Mouse (Mus musculus): ENCODE results near the gene Gdf10.

The Gdf10 gene

DNA sequence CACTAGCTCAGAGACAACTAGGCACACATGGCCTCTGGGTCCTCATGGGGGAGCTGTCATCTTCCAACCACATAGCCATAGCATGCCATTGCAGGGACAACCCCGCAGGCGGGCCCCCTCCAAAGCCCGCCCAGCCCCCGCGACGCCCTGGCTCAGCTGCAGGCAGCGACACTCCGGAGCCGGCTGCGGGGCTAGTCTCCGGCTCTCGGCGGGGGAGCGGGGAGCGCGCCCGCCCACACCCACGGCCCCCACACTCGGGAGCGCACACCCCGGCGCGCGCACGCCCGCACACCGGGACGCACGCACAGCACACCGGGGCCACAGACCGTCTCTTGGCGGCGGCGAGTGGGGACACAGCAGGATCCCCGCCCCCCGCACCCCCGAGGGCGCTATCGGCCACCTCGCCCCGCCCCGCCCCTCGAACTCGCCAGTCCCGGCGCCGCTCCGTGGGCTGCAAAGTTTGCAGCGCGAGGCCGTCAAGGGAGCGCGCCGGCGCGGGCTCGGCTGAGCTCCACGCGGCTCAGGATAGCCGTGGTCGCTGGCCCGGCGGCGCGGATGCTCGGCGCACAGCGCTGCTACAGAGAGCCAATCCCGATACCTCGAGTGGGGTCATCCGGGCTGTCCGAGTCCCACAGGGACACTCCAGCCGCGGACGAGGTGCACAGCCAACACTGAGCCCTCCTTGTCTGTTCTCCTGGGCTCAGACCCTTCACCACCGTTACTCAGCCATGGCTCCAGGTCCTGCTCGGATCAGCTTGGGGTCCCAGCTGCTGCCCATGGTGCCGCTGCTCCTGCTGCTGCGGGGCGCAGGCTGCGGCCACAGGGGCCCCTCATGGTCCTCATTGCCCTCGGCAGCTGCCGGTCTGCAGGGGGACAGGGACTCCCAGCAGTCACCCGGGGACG, at the start of gene Gdf10:
TSS of gene Gdf10 (plus strand) at position 420 of the 903 bp plus-strand sequence.
- no peak for DNase-seq (ENCODE audit: low spot score)

DNA sequence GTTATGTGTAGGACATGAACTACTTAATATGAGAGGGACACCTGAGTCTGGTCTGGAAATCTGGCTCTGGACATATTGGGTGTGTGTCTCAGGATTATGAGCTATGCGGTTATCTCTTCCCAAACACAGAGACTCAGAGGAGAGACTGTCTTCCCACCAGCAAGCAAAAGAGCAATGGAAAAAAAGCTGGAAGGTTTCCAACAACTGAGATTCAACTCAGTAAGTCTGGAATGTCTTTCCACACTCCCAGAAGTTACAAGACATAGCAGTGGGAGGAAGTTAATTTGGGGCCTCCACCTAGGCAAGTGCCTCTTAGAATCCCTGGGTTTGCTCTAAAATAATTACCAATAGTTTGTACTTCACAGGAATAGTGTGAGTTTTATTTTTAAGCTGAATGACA, 44.6 kb upstream of the Gdf10 start:
- no peak for DNase-seq (ENCODE audit: low spot score)

DNA sequence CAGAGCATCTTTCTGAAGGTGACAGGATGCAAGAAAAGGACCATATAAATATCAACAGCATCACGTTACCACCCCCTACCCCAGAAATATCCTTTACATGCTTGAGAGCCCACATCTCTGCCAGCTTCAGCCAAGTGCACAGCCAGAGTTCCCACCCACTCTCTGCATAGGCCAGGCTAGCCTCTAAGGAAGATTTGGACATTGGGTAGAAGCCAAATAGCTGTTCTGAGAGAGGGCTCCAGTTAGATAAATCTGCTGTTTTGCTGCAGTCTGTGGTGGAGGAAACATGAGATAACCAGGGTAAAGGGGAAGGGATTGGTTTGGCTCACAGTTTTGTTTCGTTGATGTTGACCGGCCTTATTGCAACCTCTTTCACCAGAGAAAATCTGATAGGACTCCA, 43.2 kb upstream of the Gdf10 start:
- no peak for DNase-seq (ENCODE audit: low spot score)

DNA sequence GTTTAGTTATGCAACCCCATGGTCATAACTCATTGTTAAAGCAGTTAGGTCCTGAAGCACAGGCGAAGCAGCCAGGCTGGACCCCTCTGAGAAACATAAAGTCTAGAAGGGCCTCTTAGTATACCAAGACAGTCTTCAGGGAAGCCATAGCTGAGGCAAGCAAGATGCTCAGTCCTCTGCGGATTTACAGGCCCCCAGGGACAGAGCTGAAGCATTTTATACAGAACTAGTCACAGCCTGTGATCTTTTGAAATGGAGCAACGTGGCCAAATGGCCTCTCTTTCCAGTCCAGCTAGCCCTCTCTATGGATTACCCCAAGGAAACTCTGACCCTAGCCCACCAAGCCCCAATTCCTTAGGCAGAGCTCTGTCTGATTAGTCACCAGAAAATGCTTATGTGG, 41.9 kb upstream of the Gdf10 start:
- DNase-seq (ENCODE audit: low spot score) = no peak

DNA sequence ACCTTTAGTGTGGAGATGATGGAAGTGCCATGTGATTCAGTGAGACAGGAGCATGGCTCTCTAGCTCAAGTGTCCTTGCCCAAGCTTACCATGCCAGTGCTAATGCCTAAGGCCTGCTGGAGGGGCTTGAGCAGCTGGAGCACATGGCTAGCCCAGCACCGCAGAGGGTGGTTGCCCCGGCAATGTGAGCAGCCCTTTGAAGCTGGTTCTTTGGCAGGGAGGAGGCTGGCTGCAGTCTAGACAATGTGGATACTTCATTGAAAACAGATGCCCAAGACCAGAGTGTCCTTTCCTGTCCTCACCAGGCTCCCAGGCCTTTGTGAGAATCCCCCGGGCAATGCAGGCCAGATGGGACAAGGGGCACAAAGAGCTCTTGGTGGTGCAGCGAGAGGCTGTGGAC, 40.3 kb upstream of the Gdf10 start:
- no peak for DNase-seq (ENCODE audit: low spot score)

DNA sequence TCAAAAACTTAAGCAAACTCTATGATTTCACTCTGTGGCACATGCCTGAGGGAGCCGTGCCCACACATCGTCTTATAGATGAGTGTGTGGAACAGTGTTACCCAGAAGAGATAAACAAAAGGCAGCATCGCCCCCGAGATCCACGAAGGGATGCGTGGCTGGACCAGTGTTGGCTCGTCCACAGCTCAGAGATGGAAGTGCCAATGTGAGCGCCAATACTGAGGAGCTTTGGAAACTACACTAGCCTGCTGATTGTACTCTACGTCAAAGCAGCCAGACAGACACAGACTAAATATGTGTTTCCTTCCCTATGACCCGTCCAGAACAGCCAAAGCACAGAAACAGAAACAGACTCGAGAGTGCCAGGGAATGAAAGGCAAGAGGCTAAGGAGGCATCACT, 37.9 kb upstream of the Gdf10 start:
- DNase-seq (ENCODE audit: low spot score) = no peak

DNA sequence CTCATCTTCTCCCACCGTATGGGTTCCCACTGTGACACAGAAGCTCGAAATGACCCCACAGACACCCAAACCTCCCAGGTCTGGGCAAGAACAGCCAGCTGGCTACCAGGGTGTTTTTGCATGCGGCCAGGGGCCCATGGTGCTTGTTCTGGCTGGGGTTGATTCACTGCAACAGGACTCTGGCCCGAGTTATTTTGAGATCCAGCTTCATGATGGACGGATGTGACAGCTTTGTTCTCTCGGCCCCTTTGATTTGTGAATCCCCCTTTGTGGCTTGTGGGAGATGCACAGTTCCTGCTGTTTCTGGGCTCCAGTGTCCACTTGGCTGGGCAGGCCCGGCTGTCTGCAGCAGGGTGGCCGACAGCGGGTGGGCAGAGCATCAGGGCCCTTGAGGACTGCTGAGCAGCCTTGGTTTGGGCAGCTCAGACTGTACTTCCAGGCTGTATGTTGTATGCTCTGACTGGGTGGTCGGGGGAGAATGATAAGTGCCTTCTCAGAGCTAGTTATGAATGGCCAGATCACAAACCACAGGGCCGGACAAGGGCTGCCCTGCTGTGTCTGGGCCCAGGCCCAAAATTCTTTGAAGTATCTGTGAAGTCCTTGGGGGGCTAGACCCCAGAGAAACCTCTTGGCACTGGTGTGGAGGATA, 34.9 kb upstream of the Gdf10 start:
- no peak for DNase-seq (ENCODE audit: low spot score)

DNA sequence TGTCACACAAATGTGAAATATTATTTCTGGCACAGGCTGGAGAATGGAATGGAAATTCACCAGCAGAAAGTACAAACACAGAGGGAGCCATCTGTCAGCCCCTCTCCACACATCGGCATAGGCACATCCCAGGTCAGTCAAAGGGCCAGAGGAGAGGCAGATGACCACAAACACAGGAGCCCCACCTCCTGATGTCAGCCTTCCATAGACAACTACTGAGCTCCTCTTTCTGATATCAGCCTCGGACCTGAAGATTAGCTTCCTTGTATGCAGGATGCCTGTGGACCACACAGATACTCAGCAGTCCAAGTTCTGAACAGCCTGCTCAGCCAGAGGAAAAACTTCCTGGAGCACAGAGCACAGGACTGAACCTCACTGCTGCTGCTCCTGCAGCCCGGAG, 33.4 kb upstream of the Gdf10 start:
- DNase-seq (ENCODE audit: low spot score) = no peak

DNA sequence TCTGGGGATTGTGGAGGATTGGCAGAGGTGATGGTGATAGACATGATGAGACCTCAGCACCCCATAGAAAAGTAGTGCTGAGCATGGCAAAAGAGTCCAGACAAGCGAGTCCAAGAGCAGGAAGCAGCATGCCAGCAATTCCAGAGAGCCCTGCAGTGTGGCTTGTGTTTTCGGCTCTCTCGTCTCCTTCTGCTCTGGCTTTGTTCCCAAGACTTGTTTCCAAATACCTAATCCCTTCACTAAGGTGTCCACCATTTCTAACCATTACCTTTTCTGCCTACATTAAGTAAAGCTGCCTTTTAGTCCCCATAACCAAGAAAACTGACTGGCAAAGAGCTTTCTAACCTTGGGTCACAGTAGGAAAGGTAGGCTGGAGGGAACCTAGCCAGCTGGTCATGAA, 31.9 kb upstream of the Gdf10 start:
- DNase-seq (ENCODE audit: low spot score) = no peak

DNA sequence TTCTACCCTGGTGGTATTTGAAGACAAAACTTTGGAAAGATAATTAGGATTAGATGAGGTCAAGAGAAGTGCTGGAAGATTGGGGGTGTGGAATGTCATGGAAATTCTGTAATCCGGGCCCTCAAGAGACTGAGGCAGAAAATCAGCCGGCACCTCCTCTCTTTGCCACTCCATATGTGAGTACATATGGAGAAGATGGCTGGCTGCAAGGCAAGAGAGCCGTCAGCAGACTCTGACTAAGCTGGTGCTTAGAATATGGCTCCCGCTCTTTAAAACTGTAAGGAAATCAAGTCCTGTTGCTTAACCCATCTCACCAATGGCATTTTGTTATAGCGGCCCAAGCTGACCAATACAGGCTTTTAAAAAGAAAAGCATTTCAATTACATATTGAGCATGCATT, 27.6 kb upstream of the Gdf10 start:
- DNase-seq (ENCODE audit: low spot score) = no peak

DNA sequence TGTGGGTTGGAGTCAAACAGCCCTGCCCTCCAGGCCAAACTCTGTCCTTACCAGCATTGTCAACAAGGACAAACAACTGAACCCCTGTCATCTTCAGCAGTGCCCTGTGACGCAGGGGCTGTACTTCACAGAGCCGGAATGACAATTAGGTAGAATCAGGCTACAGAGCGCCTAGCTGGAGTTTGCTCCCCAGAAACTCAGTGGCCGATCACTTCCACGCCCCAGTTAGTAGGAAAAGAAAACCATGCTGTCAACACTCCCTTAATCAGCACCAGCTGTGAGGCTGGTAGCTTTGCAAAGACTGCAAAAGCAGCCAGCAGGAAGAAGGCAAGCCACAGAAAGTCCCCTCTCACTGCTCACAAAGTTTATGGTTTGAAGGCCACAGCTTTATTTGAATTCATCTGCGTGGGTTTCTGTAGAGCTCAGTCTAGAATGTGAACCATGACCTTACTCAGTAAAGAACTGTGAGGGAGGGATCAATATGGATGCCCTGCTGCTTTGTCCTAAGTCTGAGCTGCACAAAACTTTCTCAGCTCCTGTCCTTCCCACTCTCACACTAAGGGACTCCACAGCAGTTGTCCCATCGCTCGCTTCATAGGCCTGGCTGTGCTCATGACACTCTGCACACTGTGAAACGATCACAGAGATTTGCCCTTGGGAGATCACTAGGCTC, 26.6 kb upstream of the Gdf10 start:
- DNase-seq (ENCODE audit: low spot score) = no peak

DNA sequence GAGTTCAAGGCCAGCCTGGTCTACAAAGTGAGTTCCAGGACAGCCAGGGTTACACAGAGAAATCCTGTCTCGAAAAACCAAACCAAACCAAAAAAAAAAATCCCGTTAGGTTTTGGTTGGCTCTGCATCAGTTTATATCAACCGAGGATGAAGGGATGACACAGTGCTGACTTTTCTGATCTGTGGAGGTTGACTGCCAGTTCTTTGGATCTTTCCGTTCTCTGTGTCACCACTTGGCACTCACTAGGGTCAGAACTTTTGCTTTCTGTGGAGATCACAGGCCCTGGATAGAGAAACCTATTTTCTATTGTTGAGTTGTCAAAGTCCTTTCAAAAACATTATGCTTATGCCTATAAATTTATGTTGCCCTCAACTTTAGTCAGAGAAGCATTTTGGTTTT, 20.6 kb upstream of the Gdf10 start:
- no peak for DNase-seq (ENCODE audit: low spot score)

DNA sequence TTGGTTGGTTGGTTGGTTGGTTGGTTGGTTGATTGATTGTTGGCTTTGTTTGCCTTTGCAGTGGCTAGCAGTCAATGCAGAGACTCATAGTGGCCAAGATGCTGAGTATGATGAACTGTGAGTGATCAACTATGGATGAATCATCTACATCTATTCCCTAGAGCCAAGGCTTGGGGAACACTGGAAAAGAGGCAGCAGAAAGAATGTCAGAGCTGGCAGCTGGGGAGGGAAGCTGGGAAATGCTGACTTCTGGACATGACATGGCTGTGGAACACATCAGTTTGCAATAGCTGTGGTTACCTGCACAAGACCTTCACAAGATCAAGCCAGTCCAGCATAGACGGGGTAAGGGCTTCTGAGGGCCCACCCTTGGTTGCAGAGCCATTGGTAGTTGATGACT, 20.2 kb upstream of the Gdf10 start:
- no peak for DNase-seq (ENCODE audit: low spot score)

DNA sequence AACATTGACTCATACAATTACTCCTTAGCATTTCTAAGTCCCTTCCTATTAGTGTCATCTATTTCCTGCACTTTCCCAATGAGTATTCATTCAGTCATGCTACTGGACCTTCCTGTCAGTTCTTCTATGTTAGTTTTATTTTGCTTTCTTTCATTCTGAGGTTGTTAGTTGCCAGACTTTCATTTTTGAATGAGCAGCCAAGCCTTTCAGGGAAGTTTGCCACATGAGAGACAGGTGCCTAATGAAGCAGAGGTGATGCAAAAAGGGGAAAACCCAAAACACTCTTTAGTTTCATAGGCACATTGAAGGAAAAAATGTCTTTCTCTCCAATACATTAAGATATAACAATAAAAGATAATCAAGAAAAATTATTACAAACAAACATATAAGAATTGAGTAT, 18.5 kb upstream of the Gdf10 start:
- DNase-seq (ENCODE audit: low spot score) = no peak

DNA sequence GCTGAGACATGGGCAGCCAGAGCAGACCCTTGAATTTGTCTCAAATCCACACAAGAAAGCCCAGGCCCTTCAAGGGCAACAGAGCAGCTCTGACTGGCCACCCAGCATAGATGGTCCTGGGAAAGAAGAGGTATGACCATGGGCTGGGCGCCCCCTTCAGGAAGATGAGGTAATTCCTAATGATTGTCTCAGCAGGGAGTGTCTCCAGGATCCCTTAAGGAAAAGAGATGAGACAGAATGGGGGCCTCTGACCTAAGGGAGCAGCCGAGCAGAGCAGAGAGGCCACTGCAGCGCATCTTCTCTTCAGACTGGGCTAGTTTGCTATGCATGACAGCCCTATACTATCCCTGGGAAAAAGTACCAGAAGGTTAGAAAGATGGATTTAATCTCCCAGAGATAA, 9.7 kb upstream of the Gdf10 start:
- no peak for DNase-seq (ENCODE audit: low spot score)

DNA sequence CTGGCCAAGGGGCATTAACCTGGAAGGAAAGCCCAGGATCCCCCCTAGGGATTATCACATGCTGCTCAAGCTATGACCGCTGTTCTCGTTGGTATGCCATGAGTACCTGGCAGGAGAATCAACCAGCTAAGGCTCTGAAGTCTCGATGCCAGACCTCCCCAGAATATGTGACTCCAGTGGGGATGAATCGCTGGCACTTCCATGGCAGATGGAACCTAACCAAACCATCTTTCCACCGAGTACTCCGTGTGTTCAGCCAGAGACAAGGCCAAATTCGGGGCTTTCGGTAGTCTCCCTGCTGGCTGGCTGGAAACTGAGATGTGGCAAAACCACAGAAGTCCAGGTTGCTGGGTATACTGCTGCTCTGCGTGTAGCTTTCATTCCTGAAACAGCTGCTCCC, 9.2 kb upstream of the Gdf10 start:
- no peak for DNase-seq (ENCODE audit: low spot score)

DNA sequence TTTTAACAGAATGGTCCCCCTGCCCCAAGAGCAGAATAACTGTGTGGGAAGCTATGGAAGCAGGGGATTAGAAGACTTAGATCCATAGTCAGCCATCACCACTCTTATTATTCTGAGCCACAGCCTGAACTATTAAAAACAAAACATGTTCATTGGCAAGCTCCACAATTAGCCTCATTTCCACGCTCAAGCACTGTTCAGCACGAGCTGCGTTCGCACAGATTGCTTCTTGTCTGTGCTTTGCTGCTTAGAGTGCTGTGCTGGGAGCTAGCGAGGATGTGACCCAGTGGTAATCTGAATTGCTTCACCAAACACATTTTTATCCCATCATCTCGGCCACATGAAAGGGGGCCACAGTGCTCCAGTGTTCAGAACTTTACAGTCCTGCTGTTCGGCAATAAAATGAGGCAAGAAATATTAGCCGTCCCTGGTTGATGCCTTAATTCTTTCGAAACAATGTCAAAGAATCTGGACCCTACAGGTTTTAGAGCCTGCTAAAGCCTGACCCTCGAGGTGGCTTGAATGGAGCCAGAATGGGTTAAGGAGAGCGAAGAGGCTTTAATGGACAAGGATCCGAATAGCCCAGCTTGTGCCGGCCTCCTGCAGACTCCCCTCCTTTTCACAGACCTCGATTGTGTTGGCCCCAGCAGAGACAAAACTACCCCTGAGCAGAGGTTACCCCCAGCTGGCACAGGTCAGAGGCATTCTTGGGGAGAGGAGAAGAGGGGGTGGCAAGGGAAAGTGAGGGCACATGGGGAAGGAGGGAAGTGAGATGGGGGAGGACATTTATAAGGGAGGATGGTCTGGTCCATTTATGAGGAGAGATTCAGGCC, 2.4 kb upstream of the Gdf10 start:
- no peak for DNase-seq (ENCODE audit: low spot score)

DNA sequence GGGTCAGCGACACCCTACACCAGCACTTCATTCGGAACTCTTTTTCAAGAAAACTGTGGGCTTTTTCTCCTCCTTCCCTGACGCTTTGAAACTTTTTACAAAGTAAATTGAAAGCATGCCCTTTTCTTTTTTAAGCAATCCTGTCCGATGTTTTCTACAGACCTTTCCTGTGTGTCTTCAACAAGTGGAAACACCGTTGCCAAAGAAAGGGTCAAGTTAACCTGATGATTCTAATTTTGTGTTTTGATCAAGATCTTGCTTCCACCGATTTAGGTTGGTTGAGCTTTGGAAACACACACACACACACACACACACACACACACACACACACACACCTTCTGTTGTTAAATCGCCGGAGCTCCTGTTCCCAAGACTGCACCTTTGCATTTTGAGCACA, 618 bp upstream of the Gdf10 start:
- DNase-seq (ENCODE audit: low spot score) = no peak

DNA sequence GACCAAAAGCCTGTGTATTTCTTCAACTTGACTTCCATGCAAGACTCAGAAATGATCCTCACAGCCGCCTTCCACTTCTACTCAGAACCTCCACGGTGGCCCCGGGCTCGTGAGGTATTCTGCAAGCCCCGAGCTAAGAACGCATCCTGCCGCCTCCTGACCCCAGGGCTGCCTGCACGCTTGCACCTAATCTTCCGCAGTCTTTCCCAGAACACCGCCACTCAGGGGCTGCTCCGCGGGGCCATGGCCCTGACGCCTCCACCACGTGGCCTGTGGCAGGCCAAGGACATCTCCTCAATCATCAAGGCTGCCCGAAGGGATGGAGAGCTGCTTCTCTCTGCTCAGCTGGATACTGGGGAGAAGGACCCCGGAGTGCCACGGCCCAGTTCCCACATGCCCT, 8.5 kb downstream of the Gdf10 start:
- no peak for DNase-seq (ENCODE audit: low spot score)

DNA sequence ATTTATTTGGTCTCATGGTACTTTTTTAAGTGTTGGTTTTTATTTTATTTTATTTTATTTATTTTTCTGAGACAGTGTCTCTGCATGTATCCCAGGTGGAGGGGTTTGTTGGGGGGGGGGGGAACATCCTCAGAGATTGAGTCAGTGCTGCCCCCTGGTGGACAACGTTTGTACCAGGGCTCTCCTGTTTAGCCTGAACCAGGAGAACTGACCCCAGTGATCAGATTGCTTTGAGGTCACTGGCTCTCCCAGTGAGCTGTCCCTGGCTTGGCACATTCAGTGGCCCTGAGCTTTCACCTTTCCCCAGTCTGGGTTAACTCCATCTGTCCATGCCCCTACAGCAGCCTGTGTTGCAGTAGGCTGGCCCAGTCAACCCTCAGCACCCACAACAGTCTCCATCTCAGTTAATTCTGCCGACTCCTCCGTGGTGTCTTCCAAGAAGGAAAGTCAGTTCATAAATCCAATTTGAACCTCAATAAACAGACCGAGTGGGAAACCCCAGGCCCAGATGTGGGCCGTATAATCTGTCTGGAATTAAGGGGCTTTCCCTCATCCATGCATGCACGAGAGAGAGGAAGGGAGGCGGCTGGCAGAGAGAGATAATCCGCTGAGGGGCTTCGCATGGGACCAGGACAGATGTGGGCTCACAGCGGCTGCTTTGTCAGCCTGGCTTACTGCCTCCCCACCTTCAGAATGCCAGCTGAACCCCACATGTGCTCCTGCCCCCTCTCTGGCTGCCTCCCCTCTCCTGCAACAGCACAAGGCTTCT, 9.7 kb downstream of the Gdf10 start:
- DNase-seq (ENCODE audit: low spot score) = no peak

DNA sequence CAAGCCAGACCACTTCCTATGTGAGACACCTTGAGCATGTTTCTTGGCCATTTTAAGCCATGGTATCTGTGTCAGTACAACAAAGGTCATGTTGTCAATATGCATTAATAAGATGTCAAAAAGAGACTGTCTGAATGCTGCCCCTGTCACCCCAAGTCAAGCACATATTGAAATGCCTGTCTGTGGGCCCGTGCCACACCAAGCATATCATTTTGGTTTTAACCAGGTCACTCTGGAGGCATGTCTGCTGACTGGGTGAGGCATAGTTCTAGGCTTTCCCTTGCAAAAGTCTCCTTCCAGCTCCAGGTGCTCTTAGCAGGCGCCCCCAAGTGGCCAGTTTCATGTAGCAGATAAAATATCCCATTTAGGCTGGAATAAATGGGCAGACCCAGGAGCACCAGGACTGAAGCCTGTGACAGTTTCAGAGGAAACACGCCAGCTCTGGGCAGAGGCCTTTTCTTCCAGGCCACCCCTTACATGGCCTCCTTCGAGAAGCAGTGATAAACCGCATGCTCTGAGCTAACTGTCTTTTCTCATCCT, 10.5 kb downstream of the Gdf10 start:
- DNase-seq (ENCODE audit: low spot score) = peak; percentile 26
